Mouse (Mus musculus): ENCODE data around the gene Slc25a39.

- TF ChIP-seq CTCF (IDR thresholded peaks at IDR 0.05; ENCODE audit: low read depth, low read length) (no peak), POLR2A (IDR thresholded peaks at IDR 0.05; ENCODE audit: extremely low read depth, insufficient read depth, low read length) (peak; percentile 93)
These were observed 22.6 kb upstream of the Slc25a39 start, which contains the start of gene Grn for GRCm38 (mm10) chr11:102430121-102431017.
